Mouse (Mus musculus) C3H10T1/2 (cell line): ENCODE results near the gene Tti1. TPM values are rescaled to one million over a fixed set of nuclear protein-coding genes. Genes with fewer than 3 reads are reported as not detected.

Source experiments
- polyA plus RNA-seq, 2 experiments: library from polyadenylated mRNA; unstranded; fragments of >200 nt; fragmentation: generic; extraction: Trizol; gene quantifications; one replicate each; pipeline ENCODE4 v1.2.1; 2012; ENCODE audit warnings: missing spikeins in 2 of 2

Gene Tti1
- 10 to 100 TPM in 1 of 2 experiments, 1 to 10 TPM in 1; 3.0 to 10.6 TPM for polyA plus RNA-seq

DNA sequence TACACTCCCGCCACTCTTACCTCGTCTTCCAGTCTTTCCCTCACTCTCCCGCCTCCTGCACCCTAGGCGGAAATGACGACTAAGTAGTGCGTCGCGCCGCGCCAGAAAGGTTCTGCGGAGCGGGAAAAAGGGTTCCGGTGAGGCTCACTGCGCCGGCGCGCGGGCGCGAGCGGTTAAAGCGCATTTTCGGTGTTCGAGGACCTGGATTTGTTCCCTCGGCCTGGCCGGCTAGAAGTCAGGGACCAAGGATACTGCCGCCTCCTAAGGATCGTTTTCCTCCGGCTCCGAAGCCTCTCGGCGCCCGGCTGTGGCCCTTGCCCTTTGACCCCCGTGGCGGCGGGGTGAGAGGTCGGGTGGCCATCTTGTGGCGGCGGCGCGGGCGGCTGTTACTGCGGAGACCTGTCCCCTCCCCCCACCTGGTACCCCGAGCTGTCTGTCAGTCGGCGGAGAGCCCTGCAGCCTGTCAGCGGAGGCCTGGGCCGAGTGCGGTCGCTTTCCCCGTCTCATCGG, at the start of gene Tti1, which contains the start of gene Rprd1b:
Gene Tti1 (minus strand): TSS at position 80 of the 510 bp plus-strand sequence.
Gene Rprd1b (plus strand): TSS at position 144 of the 510 bp plus-strand sequence.

Other genes starting within 250 kb of the Tti1 start
- not detected for gene Vstm2l, start 113.8 kb downstream of the Tti1 start, polyA plus RNA-seq
- gene Rprd1b, start 64 bp upstream of the Tti1 start, polyA plus RNA-seq: 1 to 10 TPM; 1.5 to 8.3 TPM
- 10 to 100 TPM in 1 of 2 experiments, 1 to 10 TPM in 1; 7.2 to 12.8 TPM for gene Tgm2, start 118.0 kb upstream of the Tti1 start, polyA plus RNA-seq
- not detected for gene D630003M21Rik, start 200.8 kb upstream of the Tti1 start, polyA plus RNA-seq
- gene Bpi, start 229.7 kb upstream of the Tti1 start, polyA plus RNA-seq: not detected